Mouse (Mus musculus) lung, adult 2 months (tissue): ENCODE results near the gene Kdm1a.

ENCODE experiments used
- CTCF ChIP-seq: fragments of 200-500 bp; IDR thresholded peaks from 2 replicates; pipeline ENCODE4 v1.5.1; 2011; ENCODE audit warnings: mild to moderate bottlenecking, low read length, control low read depth; ENCODE audit not compliant: insufficient read depth
- POLR2A ChIP-seq: fragments of 200-500 bp; IDR thresholded peaks from 2 replicates; pipeline ENCODE4 v1.6.1; 2011; ENCODE audit warnings: low read depth, mild to moderate bottlenecking, control low read depth, low read length, borderline replicate concordance; ENCODE audit errors: extremely low read depth

- no peak for TF ChIP-seq CTCF
- TF ChIP-seq POLR2A = no peak
Observed at GRCm38 (mm10) chr4:136562755-136563154, 39.8 kb downstream of the Kdm1a start.
